Mouse (Mus musculus): ENCODE data around the gene Cdh20.
A peak's percentile ranks its signal among the peaks of the same experiment; 100 is the strongest.
"Not testable (repeated sequence)": the region's sequence is repeated elsewhere in the genome, so short reads cannot be mapped to it uniquely, and the experiment has no call there.

The Cdh20 gene

GRCm38 (mm10) chr1:104949640-104950039 lies 181.3 kb downstream of the Cdh20 start:
- H3K36me3 ChIP-seq (ENCODE audit: control insufficient read depth, insufficient read depth, low read length, poor library complexity, severe bottlenecking): not testable (repeated sequence)

GRCm38 (mm10) chr1:104957046-104957445 lies 188.7 kb downstream of the Cdh20 start:
- Histone ChIP-seq H3K27me3 (ENCODE audit: control insufficient read depth, insufficient read depth, low read length, poor library complexity, severe bottlenecking) (no peaks in the 10 kb centered on the region), H3K36me3 (ENCODE audit: control insufficient read depth, insufficient read depth, low read length, poor library complexity, severe bottlenecking) (no peaks in the 10 kb centered on the region)
- no peak for DNase-seq (ENCODE audit: low read depth, low spot score)

More at GRCm38 (mm10) chr1:104949640-104950039, 181.3 kb downstream of the Cdh20 start:
- H3K27me3 ChIP-seq (ENCODE audit: control insufficient read depth, insufficient read depth, low read length, poor library complexity, severe bottlenecking); DNase-seq (ENCODE audit: low read depth, low spot score): not testable (repeated sequence)

GRCm38 (mm10) chr1:104961670-104962069 lies 193.3 kb downstream of the Cdh20 start:
- Histone ChIP-seq H3K27me3 (ENCODE audit: control insufficient read depth, insufficient read depth, low read length, poor library complexity, severe bottlenecking) (no peaks in the 10 kb centered on the region), H3K36me3 (ENCODE audit: control insufficient read depth, insufficient read depth, low read length, poor library complexity, severe bottlenecking) (no peaks in the 10 kb centered on the region)
- no peak for DNase-seq (ENCODE audit: low read depth, low spot score)

- Histone ChIP-seq H3K36me3 (ENCODE audit: control insufficient read depth, insufficient read depth, low read length, poor library complexity, severe bottlenecking) (no peaks in the 10 kb centered on the region), H3K27me3 (ENCODE audit: control insufficient read depth, insufficient read depth, low read length, poor library complexity, severe bottlenecking) (no peaks in the 10 kb centered on the region)
Measured at GRCm38 (mm10) chr1:104962257-104962656, 193.9 kb downstream of the Cdh20 start.

GRCm38 (mm10) chr1:104979068-104979467 lies 210.7 kb downstream of the Cdh20 start:
- Histone ChIP-seq H3K27me3 (ENCODE audit: control insufficient read depth, insufficient read depth, low read length, poor library complexity, severe bottlenecking) (no peaks in the 10 kb centered on the region), H3K36me3 (ENCODE audit: control insufficient read depth, insufficient read depth, low read length, poor library complexity, severe bottlenecking) (no peaks in the 10 kb centered on the region)
- no peak for DNase-seq (ENCODE audit: low read depth, low spot score)

More at GRCm38 (mm10) chr1:104962257-104962656, 193.9 kb downstream of the Cdh20 start:
- no peak for DNase-seq (ENCODE audit: low read depth, low spot score)

- Histone ChIP-seq H3K27me3 (ENCODE audit: control insufficient read depth, insufficient read depth, low read length, poor library complexity, severe bottlenecking) (no peaks in the 10 kb centered on the region), H3K36me3 (ENCODE audit: control insufficient read depth, insufficient read depth, low read length, poor library complexity, severe bottlenecking) (no peaks in the 10 kb centered on the region)
- no peak for DNase-seq (ENCODE audit: low read depth, low spot score)
Measured at GRCm38 (mm10) chr1:104980273-104980672, 211.9 kb downstream of the Cdh20 start.

DNA sequence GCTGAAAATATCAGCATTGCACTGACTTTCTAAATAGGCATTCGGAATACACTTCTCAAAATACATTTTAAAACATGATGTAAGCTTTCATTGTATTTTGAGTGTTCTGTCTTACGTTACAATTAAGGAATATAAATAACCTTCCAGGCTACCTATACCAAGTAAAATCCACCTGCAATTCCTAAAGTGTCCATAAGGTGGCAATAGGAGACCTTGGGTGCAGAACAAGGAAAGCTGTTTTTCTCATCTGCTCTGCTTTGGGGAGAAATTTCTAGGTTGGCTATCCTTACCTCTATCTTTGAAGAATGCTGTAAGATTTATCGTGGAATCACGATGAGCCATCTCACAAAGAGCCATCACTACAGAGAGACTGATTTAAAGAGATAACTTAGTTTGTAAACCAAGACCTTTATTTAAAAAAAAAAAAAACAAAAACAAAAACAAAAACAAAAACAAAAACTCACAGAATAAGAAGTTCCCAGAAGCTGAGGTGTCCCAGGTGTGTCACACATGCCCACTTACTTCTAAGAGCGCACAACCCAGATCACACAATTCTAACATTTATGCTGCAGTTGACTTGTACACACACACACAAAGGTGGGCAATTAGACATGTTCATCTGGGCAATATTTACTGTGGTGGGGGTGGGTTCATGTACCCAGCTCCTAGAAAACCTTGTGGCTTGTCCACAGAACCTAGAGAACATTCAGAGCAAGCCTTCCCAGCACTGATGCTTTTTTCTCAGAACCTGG lies 218.1 kb downstream of the Cdh20 start:
- DNase-seq (ENCODE audit: low read depth, low spot score): peak; percentile 75

GRCm38 (mm10) chr1:104987526-104987925 lies 219.2 kb downstream of the Cdh20 start:
- DNase-seq (ENCODE audit: low read depth, low spot score): no peak
- no peaks in the 10 kb centered on the region for H3K27me3 ChIP-seq (ENCODE audit: control insufficient read depth, insufficient read depth, low read length, poor library complexity, severe bottlenecking)

More for the DNA sequence above, 218.1 kb downstream of the Cdh20 start:
- Histone ChIP-seq H3K27me3 (ENCODE audit: control insufficient read depth, insufficient read depth, low read length, poor library complexity, severe bottlenecking) (no peaks in the 10 kb centered on the region), H3K36me3 (ENCODE audit: control insufficient read depth, insufficient read depth, low read length, poor library complexity, severe bottlenecking) (no peaks in the 10 kb centered on the region)

GRCm38 (mm10) chr1:104992441-104992840 lies 224.1 kb downstream of the Cdh20 start:
- H3K27me3 ChIP-seq (ENCODE audit: control insufficient read depth, insufficient read depth, low read length, poor library complexity, severe bottlenecking): no peaks in the 10 kb centered on the region
- H3K36me3 ChIP-seq (ENCODE audit: control insufficient read depth, insufficient read depth, low read length, poor library complexity, severe bottlenecking): no peaks in the 10 kb centered on the region
- DNase-seq (ENCODE audit: low read depth, low spot score): no peak

More at GRCm38 (mm10) chr1:104987526-104987925, 219.2 kb downstream of the Cdh20 start:
- no peaks in the 10 kb centered on the region for H3K36me3 ChIP-seq (ENCODE audit: control insufficient read depth, insufficient read depth, low read length, poor library complexity, severe bottlenecking)

DNA sequence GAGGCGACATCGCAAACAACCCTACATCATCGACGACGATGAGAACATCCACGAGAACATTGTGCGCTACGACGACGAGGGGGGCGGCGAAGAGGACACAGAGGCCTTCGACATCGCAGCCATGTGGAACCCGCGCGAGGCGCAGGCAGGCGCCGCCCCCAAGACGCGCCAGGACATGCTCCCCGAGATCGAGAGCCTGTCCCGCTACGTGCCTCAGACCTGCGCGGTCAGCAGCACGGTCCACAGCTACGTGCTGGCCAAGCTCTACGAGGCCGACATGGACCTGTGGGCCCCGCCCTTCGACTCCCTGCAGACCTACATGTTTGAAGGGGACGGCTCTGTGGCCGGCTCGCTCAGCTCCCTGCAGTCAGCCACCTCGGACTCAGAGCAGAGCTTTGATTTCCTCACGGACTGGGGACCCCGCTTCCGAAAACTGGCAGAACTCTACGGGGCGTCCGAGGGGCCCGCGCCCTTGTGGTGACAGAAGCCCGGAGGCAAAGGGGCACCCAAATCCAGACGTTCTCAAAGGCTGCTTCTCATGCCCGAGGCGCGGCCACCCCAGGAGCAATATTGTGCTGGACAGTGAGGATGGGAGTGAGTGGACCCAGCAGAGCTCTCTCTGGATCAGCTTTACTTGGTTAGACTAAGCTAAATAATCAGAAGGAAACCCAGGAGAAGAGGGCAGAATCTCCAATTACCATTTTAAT lies 225.7 kb downstream of the Cdh20 start:
- DNase-seq (ENCODE audit: low read depth, low spot score): no peak
- no peaks in the 10 kb centered on the region for H3K36me3 ChIP-seq (ENCODE audit: control insufficient read depth, insufficient read depth, low read length, poor library complexity, severe bottlenecking)
- H3K27me3 ChIP-seq (ENCODE audit: control insufficient read depth, insufficient read depth, low read length, poor library complexity, severe bottlenecking): no peaks in the 10 kb centered on the region

GRCm38 (mm10) chr1:104994612-104994986 lies 226.3 kb downstream of the Cdh20 start:
- no peak for DNase-seq (ENCODE audit: low read depth, low spot score)
- Histone ChIP-seq H3K36me3 (ENCODE audit: control insufficient read depth, insufficient read depth, low read length, poor library complexity, severe bottlenecking) (no peaks in the 10 kb centered on the region), H3K27me3 (ENCODE audit: control insufficient read depth, insufficient read depth, low read length, poor library complexity, severe bottlenecking) (no peaks in the 10 kb centered on the region)

GRCm38 (mm10) chr1:104997814-104998213 lies 229.5 kb downstream of the Cdh20 start:
- Histone ChIP-seq H3K27me3 (ENCODE audit: control insufficient read depth, insufficient read depth, low read length, poor library complexity, severe bottlenecking) (no peaks in the 10 kb centered on the region), H3K36me3 (ENCODE audit: control insufficient read depth, insufficient read depth, low read length, poor library complexity, severe bottlenecking) (no peaks in the 10 kb centered on the region)
- no peak for DNase-seq (ENCODE audit: low read depth, low spot score)

DNA sequence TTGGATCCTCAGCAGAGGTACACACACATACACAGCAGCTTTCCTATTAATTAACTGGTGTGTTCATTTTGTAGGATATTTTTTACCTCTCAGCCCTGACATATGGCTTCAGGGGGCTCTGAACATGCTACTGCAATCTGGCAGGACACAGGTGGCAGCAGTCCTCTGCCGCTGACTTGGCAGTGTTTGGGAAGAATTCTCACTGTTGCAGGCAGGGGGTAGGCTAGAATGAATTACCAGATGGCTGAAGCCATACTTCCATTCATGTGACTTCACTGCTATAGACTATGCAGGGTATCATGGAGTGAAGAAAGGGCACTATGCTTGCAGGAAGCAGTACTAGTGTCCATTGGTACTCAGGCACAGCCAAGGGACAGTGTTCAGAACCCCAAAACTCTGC lies 233.8 kb downstream of the Cdh20 start:
- Histone ChIP-seq H3K36me3 (ENCODE audit: control insufficient read depth, insufficient read depth, low read length, poor library complexity, severe bottlenecking) (no peaks in the 10 kb centered on the region), H3K27me3 (ENCODE audit: control insufficient read depth, insufficient read depth, low read length, poor library complexity, severe bottlenecking) (no peaks in the 10 kb centered on the region)
- no peak for DNase-seq (ENCODE audit: low read depth, low spot score)

DNA sequence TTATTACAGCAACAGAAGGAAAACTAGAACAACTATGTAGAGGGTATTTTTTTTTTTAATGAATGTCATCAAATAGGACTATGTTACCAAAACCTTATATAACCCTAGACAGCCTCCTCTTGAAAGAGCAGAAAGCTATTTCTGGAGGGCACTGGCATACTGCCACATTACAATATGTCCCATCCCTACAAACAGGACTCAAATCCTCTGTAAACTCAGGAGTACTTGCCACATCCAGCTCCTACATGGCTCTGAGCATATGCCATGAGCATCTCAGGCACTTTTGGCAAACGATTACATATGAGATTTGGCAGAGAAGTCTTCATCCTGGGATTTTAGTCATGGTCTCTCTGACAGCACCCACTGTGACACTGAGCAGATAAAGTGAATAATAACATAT lies 235.5 kb downstream of the Cdh20 start:
- Histone ChIP-seq H3K36me3 (ENCODE audit: control insufficient read depth, insufficient read depth, low read length, poor library complexity, severe bottlenecking) (no peaks in the 10 kb centered on the region), H3K27me3 (ENCODE audit: control insufficient read depth, insufficient read depth, low read length, poor library complexity, severe bottlenecking) (no peaks in the 10 kb centered on the region)
- no peak for DNase-seq (ENCODE audit: low read depth, low spot score)

GRCm38 (mm10) chr1:105012616-105013015 lies 244.3 kb downstream of the Cdh20 start:
- Histone ChIP-seq H3K36me3 (ENCODE audit: control insufficient read depth, insufficient read depth, low read length, poor library complexity, severe bottlenecking) (no peaks in the 10 kb centered on the region), H3K27me3 (ENCODE audit: control insufficient read depth, insufficient read depth, low read length, poor library complexity, severe bottlenecking) (no peaks in the 10 kb centered on the region)
- no peak for DNase-seq (ENCODE audit: low read depth, low spot score)
